Mouse (Mus musculus) mesoderm, embryonic 11.5 days (tissue): Measurements from ENCODE around the gene Gtf3c1.

Experiments
- DNase-seq: peaks from one replicate; pipeline ENCODE4 v3.0.0-alpha.2; 2012; ENCODE audit warnings: low read depth, low spot score

Gtf3c1 gene

DNA sequence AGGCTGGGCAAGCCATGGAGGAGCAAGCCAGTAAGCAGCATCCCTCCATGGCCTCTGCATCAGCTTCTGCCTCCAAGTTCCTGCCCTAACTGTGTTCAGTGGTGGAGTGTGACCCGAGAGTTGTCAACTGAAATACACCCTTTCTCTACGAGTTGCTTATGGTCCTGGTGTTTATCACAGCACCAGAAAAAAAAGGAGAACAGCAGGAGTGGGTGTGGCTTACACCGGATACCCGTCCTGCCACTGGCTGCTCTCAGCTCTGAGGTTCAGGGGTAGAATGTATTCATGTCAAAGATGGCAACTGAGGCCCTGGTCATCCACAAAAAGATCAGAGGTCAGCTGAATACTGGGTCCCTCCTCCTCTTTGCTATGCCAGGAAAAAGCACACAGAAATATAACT, 87.5 kb downstream of the Gtf3c1 start:
- DNase-seq, result no peak

DNA sequence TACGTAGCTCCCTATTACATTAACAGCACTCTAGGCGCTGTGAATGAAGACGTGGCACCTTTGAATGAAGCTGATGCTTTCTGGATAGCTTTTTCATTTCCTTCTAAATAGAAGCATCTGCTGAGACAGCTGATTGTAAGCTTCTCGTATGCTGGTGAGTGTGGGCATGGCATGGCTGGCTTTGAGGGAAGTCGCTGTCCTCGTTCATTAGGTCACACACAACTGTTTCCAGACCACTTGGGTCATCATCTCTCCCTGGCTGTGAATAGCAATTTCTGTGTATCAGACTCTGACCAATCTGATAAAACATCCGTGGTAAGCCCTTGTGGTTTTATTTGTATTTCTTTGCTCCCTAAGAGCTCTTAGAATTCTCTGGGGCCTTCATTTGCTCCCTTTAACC, 89.6 kb downstream of the Gtf3c1 start:
- no peak for DNase-seq

DNA sequence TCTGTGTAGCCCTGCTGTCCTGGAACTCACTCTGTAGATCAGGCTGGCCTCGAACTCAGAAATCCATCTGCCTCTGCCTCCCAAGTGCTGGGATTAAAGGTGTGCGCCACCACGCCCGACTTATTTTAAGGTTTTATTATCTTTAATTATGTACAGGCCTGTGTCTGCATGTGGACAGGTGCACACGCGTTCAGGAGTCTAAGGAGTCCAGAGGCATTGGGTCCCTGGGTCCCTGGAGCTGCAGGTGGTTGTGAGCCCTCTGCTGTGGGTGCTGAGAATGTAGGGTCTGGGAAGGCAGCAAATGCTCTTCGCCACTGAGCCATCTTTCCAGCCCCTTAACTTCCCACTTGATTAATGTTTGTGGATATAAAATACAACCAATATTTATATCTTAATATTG, 92.1 kb downstream of the Gtf3c1 start:
- no peak for DNase-seq

DNA sequence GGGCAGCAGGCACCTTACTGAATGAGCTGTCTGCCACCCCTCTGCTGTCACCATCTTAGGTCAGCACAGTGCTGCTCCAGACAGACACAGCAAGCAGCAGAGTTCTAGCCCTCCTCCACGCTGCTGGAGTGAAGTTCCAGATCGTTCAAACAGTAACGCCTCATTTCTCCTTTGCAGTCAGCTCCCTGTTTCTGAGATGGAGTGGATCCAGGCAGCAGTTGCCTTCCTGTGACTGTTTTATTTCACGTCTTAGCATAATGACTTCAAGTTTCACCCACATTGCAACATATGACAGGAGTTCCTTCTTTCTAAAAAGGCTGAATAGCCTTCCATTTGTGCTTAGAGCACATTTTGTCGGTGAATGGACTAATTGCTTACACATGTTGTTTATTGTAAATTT, 94.0 kb downstream of the Gtf3c1 start:
- no peak for DNase-seq

DNA sequence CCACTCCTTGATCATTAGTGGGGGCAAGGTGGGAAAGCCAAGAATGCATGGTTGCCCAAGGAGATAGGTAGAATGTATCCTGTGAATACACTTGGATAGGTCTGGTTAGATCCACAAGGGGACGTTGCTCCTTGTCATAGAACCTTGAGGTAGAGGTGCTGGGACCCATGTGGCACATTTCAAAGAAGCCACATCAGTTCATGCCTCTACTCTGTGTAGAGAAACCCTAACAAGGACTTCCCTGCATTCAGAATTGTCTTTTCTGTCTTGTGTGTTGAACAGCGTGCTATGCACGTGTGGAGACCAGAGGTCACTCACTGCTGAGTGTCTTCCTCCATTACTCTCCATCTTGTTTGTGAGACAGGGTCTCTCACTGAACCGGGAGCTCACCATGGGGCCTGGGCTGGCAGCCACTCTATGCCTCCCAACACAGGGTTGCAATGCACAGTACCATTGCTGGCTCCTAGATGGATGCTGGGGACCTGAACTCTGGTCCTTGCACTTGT, 99.3 kb downstream of the Gtf3c1 start:
- no peak for DNase-seq

DNA sequence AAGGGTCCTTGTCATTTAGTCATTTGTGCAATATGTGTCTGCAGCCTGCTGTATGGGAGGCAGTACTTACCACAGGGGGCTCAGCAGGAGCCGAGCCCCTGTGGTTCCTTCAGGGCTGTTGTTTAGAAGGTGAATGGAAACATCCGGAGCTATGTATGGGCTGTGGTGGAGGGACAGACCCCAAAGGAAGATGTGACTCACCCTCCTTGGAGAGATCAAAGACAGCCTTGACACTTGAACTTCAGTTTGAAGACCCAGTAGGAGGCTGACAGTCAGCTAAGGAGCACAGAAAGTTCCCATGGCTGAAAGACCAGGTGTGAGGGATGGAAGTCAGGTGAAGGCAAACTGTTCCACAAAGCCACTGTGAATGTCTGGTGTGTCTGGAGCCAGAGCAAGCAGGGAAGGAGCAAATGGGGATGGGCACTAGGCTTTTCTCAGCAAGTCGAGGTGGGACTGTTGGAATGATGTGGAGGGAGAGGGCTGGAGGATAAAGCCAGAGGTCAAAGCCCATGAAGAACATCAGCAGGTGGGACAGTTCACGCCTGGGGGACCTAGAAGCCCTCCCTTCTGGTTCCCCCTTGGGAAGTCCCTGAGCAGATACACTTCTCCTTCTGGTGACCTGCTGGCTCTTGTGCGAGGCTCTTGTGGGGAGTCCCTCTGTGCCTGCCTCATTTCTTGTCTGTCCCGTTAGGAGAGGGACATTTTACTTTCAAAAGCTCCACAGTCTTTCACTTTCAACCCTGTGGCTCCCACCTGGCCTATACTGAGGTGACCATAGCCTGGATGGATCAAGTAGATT, 100.0 kb downstream of the Gtf3c1 start:
- no peak for DNase-seq

DNA sequence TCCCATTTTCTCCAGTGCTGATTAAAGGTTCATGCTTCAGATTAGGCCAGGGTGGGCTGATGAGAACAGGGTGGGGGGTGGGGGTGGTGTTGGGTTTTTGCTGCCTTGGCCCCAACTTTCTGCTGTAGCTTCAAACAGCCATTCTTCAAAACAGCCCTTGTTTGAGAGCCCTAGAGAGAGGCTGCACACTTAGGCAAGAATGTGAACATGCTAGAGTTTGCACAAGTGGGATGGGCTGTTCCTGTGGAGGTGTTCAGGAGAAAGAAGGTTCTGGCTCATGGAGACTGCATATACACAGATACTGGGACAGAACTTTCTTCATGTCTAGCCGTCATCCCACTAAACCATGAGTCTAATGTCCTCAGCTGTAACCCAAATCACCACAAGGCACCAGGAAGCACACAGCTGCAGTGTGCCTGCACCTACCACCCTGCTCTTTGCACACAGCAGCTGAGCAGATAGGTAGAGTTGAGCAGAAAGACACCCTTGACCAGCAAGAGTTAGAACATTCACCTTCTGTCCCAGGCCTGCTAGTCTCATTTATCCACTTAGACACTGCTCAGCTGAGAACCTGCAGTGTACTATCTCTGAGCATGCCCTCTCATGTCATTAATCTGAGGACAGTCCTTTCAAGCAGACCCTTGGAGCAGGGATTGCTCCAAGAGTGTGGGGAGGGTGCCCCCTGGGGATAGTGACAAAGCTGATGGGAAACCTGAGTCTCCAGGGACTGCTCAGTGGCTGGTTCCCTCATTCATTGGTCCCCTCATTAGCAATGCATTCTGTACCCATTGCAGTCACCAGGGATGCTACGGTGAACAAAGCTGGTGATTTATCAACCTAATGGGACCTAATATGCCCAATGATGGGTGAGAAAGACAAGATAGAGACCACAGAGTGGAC, 101.1 kb downstream of the Gtf3c1 start:
- no peak for DNase-seq

DNA sequence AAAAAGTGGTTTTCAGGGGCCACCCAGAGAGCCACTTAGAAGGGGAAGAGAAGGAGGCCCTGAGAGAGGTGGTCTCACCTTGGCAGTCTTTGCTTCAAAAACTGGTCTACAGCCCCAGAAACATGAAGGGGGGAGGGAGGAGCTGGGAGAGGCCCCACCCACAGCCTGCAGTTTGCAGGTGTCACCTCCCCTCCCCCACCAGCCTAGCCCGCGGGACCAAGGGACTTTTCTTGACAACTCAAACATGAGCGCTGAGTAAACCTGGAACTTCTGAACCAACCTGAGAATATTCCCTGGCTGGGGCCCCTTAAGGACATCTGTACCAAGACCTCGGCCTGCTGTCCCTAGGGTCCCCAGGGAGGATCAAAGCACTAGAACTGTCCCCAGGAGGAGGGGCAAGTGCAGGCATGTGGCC, 101.8 kb downstream of the Gtf3c1 start:
- no peak for DNase-seq

DNA sequence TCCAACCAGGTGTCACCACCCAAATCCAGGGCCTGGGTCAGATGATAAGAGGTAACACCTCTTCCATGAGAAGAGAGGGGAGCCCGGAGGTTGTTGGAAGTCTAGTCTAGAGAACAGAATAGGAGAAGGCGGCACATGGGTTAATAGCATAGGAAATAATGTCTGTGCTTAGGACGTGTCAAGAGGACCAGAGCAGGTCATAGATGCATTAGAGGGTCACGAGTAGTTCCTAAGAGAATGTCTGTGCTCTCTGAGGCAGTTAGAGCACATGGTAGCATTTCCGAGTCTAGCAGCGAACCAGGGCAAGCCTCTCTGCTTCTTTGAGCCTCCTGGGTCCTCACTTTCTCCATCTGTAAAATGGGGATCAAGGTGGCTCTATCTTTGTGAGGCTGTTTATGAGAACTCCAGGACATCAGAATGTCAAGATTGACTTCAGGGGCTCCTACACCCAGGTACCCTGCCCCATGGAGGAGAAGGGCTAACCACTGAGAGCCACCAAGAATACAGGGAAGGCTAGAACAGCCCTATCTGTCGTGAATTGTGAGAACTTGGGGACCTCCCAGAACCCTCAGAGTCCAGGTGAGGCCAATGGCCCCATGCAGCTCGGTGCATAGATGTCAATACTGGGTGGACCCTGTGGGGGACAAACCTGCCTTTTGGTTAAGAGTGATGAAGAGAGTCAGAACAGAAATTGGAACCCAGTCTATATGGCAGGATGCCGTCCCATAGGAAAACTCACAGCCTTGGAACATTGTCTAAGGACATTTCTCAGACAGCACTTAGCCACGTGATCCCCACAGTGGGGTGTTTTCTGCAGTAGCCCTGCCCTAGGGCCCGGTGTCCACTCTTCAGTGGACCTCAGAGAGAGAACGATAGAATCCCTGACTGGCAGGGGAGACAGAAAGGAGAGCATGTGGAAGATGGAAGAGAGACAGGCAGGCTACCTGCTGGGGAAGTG, 102.9 kb downstream of the Gtf3c1 start:
- no peak for DNase-seq

DNA sequence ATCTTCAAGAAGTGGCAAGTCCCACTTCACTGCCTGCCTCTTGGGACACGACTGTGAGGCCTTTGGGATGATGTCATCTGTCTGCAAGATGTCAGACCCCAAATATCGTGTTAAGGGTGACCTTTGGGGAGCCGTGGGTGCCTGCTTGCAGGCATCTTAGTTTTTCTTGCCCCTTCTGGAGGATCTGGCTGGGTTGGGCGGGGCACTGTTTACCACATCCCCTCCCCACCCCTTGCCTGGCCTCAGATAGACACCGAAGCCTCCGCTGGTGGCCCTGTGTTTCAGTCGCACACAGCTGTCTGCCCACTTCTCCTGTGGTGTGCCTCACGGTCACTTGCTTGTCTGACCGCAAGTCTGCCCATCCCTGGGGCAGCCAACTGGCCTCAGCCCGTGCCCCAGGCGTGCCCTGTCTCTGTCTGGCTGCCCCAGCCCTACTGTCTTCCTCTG, 104.4 kb downstream of the Gtf3c1 start, which contains the start of gene Il21r:
Gene Il21r, plus strand, starts transcription at position 245 of the 447 bp plus-strand sequence.
- DNase-seq, result no peak

DNA sequence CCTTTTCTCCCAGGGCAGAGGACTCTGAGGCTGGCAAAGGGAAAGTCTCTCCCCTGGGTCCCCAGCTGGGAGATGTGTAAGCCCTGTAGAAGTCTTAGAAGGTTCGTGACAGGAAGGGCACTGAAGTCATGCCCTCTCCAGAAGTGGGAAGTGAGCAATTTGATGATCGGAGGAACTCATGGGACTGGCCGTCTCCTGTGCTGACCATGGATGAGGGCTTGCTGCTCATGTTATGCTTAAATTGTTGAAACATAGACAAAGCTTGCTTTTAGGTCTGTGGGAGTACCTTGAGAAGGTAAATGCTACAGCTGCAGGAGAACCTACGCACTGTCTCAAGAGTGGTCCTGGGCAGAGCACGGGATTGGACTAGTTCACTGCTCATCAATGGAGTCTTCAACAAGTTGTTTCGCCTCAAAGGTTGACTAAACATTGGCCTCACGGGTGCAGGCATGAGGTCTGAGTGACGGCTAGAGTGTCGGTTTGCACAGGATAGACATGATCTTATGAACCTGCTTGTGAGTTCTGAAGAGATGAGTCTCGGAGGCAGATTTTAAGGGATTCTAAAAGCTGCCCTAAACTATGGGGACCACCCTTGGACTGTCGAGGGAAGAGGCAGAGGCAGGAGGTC, 105.6 kb downstream of the Gtf3c1 start:
- DNase-seq, result no peak

DNA sequence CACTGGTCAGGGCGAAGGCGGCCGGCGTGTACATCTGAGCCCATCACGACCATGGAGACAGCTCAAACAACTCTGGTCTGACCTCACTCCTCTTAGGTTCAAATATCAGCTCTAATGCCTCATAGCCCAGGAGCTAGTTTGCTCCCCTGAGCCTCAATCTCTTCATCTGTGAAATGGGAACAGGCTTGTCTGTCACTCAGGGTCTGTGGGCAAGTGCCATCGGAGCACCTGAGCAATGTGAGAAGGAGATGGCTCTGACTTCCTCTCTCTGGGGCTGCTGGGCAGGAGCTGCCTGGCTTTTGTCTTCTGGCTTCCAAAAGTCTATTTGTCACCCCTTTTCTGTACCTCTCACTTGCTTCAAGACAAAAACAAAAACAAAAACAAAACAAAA, 106.3 kb downstream of the Gtf3c1 start:
- no peak for DNase-seq

DNA sequence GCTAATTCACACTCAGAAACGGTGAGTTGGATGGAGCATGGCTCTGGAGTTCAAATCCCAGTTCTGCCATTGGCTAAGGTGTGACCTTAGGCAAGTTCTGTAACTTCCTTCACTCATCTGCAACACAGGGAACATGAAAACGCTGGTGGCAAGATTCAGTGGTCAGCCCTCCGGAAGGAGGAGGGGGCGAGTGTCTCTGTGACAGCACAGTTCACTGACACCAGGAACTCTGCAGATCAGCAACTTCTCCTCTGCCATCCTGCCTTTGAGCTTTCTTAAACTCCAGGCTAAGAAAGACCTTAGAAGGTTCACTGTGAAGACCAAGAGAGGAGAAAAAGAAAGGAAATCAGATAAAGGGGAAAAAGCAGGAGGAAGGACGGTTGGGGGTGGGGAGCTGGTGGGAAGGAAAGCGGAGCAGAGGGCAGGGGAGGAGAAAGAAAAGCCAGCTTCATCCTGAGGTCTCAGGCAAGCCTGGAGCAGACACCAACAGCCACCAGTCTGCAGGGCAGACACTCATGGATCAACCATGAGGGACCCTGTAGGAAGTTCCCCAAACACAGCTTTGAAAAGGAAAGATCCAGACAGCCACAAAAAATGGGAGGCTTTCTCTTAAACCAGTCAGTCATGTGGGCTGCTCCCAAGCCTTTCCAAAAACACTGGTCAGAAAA, 106.8 kb downstream of the Gtf3c1 start:
- no peak for DNase-seq

DNA sequence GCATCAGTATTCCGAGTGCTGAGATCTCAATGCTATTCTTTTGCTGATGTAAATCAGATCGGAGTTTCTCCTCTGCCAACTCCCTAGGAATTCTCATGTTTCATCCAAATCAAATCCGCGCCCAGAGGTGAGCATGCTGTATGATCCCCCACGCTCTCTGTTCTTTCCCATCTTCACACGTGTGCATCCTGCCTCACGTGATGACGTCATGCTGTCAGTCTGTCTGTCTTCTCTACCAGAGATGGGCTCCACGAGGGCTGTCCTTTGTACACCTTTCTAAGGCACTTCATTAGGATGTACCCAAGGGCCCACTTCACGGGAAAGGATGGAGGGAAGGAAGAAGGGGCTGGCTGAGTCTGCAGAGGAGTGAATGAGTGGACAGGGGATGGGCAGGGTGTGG, 107.4 kb downstream of the Gtf3c1 start:
- no peak for DNase-seq

DNA sequence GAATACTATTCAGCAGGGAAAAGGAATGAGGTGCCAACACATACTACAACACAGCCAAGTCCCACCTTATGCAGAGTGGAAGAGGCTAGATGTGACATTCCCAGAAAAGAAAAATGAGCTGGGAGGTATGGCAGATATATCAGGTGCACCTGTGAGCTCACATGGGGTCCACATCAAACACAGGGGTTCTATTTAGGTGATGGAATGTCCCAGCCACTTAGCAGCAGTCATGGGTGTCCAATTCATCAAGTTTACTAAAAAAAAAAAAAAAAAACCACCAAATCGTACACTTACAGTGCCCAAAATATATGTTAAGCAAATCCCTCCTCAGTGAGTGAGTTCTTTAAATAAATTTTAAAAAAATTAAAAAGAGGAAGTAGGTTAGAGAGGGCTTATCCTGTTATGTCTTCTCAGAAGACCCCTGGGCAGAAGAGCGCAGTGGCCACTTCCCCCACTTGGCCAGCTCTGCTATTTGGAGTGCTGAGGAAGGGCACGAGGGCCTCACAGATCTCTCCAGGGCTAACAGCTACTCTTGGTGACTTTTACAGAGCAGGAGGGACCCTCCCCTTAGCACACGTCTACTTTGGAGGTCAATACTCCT, 108.1 kb downstream of the Gtf3c1 start:
- DNase-seq, result no peak

DNA sequence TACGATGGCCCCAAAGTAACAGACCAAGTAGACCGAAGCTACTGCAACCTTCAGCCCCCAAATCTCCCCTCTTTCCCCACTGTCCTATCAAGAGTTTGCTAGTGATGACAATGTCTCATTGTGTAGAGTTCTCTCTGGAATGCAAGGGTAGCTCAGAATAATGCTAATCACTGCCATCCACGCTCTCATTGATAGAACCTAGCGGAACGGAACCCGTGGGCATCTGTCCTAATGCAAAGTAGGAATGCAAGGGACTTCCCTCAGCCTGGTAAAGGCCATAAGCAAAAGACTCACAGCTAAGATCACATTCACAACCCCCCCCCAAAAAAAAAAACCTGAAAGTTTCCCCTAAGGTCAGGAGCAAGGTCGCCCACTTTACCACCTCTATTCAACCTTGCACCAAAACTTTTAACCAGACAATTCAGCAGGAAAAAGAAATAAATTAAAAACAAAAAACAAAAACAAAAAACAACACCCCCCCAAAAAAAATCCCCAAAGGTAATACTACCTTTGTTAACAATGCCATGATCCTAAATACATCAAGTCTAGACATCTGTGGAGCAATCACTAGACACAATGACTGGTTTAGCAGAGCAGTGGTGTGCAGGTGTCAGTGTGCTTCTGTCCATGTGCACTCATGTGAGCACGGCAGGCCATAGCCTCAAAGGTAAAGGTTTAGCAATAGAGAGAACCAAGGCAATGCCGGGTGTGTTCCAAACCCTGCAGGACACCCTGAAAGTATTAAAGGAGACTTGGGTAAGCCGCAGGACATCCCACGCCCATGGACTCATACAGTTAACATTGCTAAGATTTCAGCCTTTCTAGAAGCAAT, 109.8 kb downstream of the Gtf3c1 start:
- no peak for DNase-seq

DNA sequence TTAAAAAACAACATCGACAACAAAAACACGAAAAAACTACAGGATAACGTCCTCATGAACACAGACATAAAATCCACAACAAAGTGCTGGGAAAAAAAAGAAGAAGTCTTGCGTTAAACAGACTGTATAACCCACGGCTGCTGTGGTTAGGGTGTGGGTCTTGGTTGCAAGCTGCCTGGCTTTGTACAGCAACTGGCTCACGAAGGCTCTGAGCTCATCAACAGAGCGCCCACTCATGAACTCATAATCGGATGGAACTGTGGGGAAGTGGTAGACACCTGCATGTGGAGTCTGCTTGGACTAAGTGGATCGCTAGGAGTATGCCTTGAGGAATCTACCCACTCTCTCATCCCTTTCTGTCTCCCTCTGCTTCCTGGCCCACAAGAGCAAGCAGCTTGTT, 110.5 kb downstream of the Gtf3c1 start:
- DNase-seq, result no peak

DNA sequence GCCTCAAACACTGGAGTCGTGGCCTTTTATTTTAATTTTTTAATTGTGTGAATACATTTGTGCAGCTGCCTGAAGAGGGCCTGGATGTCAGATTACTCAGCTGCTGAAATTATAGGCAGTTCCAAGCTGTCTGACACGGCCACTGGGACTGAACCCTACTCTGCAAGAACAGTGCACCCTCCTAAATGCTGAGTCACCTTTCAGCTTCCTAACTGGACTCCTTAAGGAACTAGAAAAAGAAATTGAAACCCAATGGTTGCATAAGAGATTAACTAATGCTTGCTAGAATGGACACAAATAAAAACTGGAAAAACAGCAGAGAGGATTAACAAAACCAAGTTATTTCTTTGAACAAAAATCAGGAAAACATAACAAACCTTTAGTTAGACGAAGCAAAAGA, 111.2 kb downstream of the Gtf3c1 start:
- DNase-seq, result no peak

DNA sequence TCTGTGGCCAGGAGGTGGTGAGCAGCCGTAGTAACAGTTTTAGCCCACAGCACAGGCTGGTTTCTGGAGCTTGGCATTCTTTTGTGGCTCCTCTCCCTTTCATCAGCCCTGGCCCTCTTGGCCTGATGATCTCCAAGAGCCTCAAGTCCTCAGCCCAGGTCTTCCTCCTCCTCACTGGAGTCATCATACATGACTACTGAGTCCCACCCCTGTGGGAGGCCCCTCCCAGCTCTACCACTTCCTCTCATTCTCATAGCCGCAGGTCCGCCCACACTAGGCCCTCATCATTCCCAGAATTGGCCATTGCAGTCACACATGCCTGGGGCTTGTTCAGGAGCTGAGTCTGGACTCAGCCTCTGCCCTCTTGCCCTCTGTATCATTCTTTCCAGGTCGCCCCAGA, 113.7 kb downstream of the Gtf3c1 start:
- DNase-seq, result no peak
